Mouse (Mus musculus): ENCODE results near the gene Enpp6. TPM values are rescaled to one million over a fixed set of nuclear protein-coding genes. Genes with fewer than 3 reads are reported as not detected.

Gene Enpp6
- total and polyA plus RNA-seq, 2 experiments from 2014 or later, result 5.5 to 7.7 TPM

- H3K36me3 ChIP-seq (replicated peaks; ENCODE audit: control insufficient read depth, insufficient read depth, low read length), result no peaks in the 10 kb centered on the region
- 69% methylated on average over 1 of the region's 1 CpGs for WGBS
- no peak overlapping the region for H3K4me2 ChIP-seq (ENCODE audit: low read depth, low read length)
- TF ChIP-seq EP300 (IDR thresholded peaks at IDR 0.05; ENCODE audit: low read depth), result no peak
- no peak for TF ChIP-seq CTCF (IDR thresholded peaks at IDR 0.05; ENCODE audit: low read depth)
- no peak for DNase-seq (ENCODE audit: low spot score)
- no peak overlapping the region for H3K27ac ChIP-seq (ENCODE audit: low read depth)
- H3K27me3 ChIP-seq (ENCODE audit: control insufficient read depth, insufficient read depth, low read length), result no peaks in the 10 kb centered on the region
- H3K4me3 ChIP-seq (ENCODE audit: low read depth, low read length), result no peak overlapping the region
- ATAC-seq (ENCODE audit: insufficient read depth, low read depth), result no peak
- H3K9ac ChIP-seq (replicated peaks; ENCODE audit: low read depth, low read length), result no peak overlapping the region
- no peaks in the 10 kb centered on the region for H3K9me3 ChIP-seq (replicated peaks; ENCODE audit: control insufficient read depth, low read length)
- H3K4me1 ChIP-seq (ENCODE audit: control insufficient read depth, insufficient read depth), result no peaks in the 10 kb centered on the region
Measured at GRCm38 (mm10) chr8:47119895-47120294, 133.2 kb downstream of the Enpp6 start.

- TF ChIP-seq EP300 (IDR thresholded peaks at IDR 0.05; ENCODE audit: low read depth) (no peak), CTCF (IDR thresholded peaks at IDR 0.05; ENCODE audit: low read depth) (no peak)
- Histone ChIP-seq H3K27ac (ENCODE audit: low read depth) (no peak overlapping the region), H3K9me3 (replicated peaks; ENCODE audit: control insufficient read depth, low read length) (no peaks in the 10 kb centered on the region), H3K4me2 (ENCODE audit: low read depth, low read length) (no peak overlapping the region), H3K4me3 (ENCODE audit: low read depth, low read length) (no peak overlapping the region), H3K4me1 (ENCODE audit: control insufficient read depth, insufficient read depth) (no peaks in the 10 kb centered on the region), H3K9ac (replicated peaks; ENCODE audit: low read depth, low read length) (no peak overlapping the region), H3K27me3 (ENCODE audit: control insufficient read depth, insufficient read depth, low read length) (no peaks in the 10 kb centered on the region), H3K36me3 (replicated peaks; ENCODE audit: control insufficient read depth, insufficient read depth, low read length) (no peaks in the 10 kb centered on the region)
- no peak for ATAC-seq (ENCODE audit: insufficient read depth, low read depth)
- no peak for DNase-seq (ENCODE audit: low spot score)
- 86% methylated on average over 1 of the region's 1 CpGs for WGBS
Measured at GRCm38 (mm10) chr8:47128859-47129258, 142.2 kb downstream of the Enpp6 start.

DNA sequence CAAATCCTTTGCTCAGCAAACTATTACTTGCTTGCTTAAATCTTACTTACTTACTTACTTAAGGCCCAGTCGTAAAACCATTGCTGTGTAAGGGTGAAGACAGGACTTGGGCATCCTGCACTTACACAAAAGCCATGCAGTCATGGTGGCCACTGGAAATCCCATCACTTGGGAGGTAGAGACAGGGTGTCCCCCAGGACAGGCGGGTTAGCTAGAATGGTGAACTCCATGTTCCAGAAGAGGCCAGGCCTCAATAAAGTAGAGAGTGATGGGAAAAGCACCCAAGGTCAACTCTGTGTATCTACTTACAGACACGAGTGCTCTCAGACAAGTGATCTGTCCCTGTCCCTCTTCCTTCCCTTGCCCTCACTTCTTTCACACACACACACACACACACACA, 146.7 kb downstream of the Enpp6 start:
- Histone ChIP-seq H3K9me3 (replicated peaks; ENCODE audit: control insufficient read depth, low read length) (no peaks in the 10 kb centered on the region), H3K27me3 (ENCODE audit: control insufficient read depth, insufficient read depth, low read length) (no peaks in the 10 kb centered on the region), H3K9ac (replicated peaks; ENCODE audit: low read depth, low read length) (no peak overlapping the region), H3K4me2 (ENCODE audit: low read depth, low read length) (no peak overlapping the region), H3K27ac (ENCODE audit: low read depth) (no peak overlapping the region), H3K36me3 (replicated peaks; ENCODE audit: control insufficient read depth, insufficient read depth, low read length) (no peaks in the 10 kb centered on the region), H3K4me1 (ENCODE audit: control insufficient read depth, insufficient read depth) (peaks cover 8% of the 10 kb centered on the region; the same call in 1 of the 2 replicates), H3K4me3 (ENCODE audit: low read depth, low read length) (no peak overlapping the region)
- TF ChIP-seq CTCF (IDR thresholded peaks at IDR 0.05; ENCODE audit: low read depth), result no peak
- TF ChIP-seq EP300 (IDR thresholded peaks at IDR 0.05; ENCODE audit: low read depth), result no peak
- ATAC-seq (ENCODE audit: insufficient read depth, low read depth) (no peak), DNase-seq (ENCODE audit: low spot score) (no peak)
- WGBS, result 88% methylated on average over 3 of the region's 3 CpGs

- peak overlapping the region; percentile 57 for H3K4me2 ChIP-seq (ENCODE audit: low read depth, low read length)
- TF ChIP-seq CTCF (IDR thresholded peaks at IDR 0.05; ENCODE audit: low read depth) (no peak), EP300 (IDR thresholded peaks at IDR 0.05; ENCODE audit: low read depth) (no peak)
- 42% methylated on average over 11 of the region's 11 CpGs for WGBS
- peaks cover 8% of the 10 kb centered on the region; the same call in 1 of the 2 replicates for H3K4me1 ChIP-seq (ENCODE audit: control insufficient read depth, insufficient read depth)
- H3K27me3 ChIP-seq (ENCODE audit: control insufficient read depth, insufficient read depth, low read length), result no peaks in the 10 kb centered on the region
- no peak for ATAC-seq (ENCODE audit: insufficient read depth, low read depth)
- no peak for DNase-seq (ENCODE audit: low spot score)
- no peak overlapping the region for H3K27ac ChIP-seq (ENCODE audit: low read depth)
- H3K36me3 ChIP-seq (replicated peaks; ENCODE audit: control insufficient read depth, insufficient read depth, low read length), result no peaks in the 10 kb centered on the region
- no peak overlapping the region for H3K9ac ChIP-seq (replicated peaks; ENCODE audit: low read depth, low read length)
- H3K4me3 ChIP-seq (ENCODE audit: low read depth, low read length), result no peak overlapping the region
- H3K9me3 ChIP-seq (replicated peaks; ENCODE audit: control insufficient read depth, low read length), result no peaks in the 10 kb centered on the region
Measured at GRCm38 (mm10) chr8:47134736-47135135, 148.0 kb downstream of the Enpp6 start.

DNA sequence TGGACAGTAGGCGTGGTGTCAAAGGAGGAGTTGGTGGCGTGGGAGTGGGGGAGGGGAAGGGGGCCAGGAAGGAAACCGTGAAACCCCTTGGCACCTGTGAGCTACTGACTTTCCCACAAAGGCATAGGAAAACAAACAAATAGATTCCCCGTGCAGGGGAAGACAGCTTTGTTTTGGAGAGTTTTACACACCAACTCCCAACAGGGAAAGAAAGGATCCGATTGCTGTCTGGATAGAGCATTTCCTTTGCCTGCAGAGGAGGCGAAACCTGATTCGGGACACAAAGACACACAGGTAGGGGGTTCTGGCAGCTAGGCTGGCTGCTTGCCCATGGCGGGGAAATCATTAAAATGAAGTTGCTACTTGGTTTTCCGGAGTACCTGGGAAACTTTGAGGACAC, 148.9 kb downstream of the Enpp6 start:
- TF ChIP-seq EP300 (IDR thresholded peaks at IDR 0.05; ENCODE audit: low read depth) (no peak), CTCF (IDR thresholded peaks at IDR 0.05; ENCODE audit: low read depth) (no peak)
- Histone ChIP-seq H3K27me3 (ENCODE audit: control insufficient read depth, insufficient read depth, low read length) (no peaks in the 10 kb centered on the region), H3K4me1 (ENCODE audit: control insufficient read depth, insufficient read depth) (peaks cover 8% of the 10 kb centered on the region; the same call in 1 of the 2 replicates), H3K4me2 (ENCODE audit: low read depth, low read length) (peak overlapping the region; percentile 57), H3K4me3 (ENCODE audit: low read depth, low read length) (peak overlapping the region; percentile 31), H3K9ac (replicated peaks; ENCODE audit: low read depth, low read length) (no peak overlapping the region; the same call in 1 of the 2 replicates), H3K27ac (ENCODE audit: low read depth) (no peak overlapping the region), H3K9me3 (replicated peaks; ENCODE audit: control insufficient read depth, low read length) (no peaks in the 10 kb centered on the region), H3K36me3 (replicated peaks; ENCODE audit: control insufficient read depth, insufficient read depth, low read length) (no peaks in the 10 kb centered on the region)
- ATAC-seq (ENCODE audit: insufficient read depth, low read depth), result no peak
- WGBS, result 13% methylated on average over 9 of the region's 9 CpGs
- no peak for DNase-seq (ENCODE audit: low spot score)

DNA sequence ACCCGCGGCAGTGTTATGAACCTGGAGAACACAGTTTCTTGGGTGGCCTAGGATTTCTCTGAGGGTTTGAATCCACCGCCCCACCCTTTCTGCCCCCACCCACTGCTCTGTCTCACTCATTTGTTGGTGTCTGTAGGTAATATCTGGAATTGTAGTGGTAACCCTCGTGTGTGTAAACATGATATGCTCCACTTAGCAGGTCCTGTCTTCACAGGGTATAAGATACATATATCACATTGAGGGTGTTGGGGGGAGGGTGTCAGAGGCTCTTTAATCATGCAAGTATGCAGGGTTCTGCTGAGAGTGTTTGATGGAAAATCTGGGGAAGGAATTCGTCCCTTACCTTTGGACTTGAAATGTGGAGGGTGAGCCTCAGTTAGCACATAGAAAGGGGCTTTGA, 149.4 kb downstream of the Enpp6 start:
- Histone ChIP-seq H3K9ac (replicated peaks; ENCODE audit: low read depth, low read length) (no peak overlapping the region), H3K27me3 (ENCODE audit: control insufficient read depth, insufficient read depth, low read length) (no peaks in the 10 kb centered on the region), H3K36me3 (replicated peaks; ENCODE audit: control insufficient read depth, insufficient read depth, low read length) (no peaks in the 10 kb centered on the region), H3K4me1 (ENCODE audit: control insufficient read depth, insufficient read depth) (peaks cover 8% of the 10 kb centered on the region; the same call in 1 of the 2 replicates), H3K27ac (ENCODE audit: low read depth) (no peak overlapping the region), H3K9me3 (replicated peaks; ENCODE audit: control insufficient read depth, low read length) (no peaks in the 10 kb centered on the region), H3K4me3 (ENCODE audit: low read depth, low read length) (peak overlapping the region; percentile 31), H3K4me2 (ENCODE audit: low read depth, low read length) (peak overlapping the region; percentile 57)
- ATAC-seq (ENCODE audit: insufficient read depth, low read depth) (no peak), DNase-seq (ENCODE audit: low spot score) (no peak)
- TF ChIP-seq EP300 (IDR thresholded peaks at IDR 0.05; ENCODE audit: low read depth) (no peak), CTCF (IDR thresholded peaks at IDR 0.05; ENCODE audit: low read depth) (no peak)
- WGBS, result 28% methylated on average over 5 of the region's 5 CpGs

All from heart, postnatal 0 days (tissue).